Mouse (Mus musculus) embryonic facial prominence, embryonic 11.5 days (tissue): Measurements from ENCODE around the gene Dgki. TPM values are rescaled to one million over a fixed set of nuclear protein-coding genes. Genes with fewer than 3 reads are reported as not detected.

Source experiments
- ATAC-seq: fragments of 200-750 bp; cut with Nextera tagmentation; replicated peaks from 2 replicates; pipeline ENCODE4 v1.8.0; 2017; ENCODE audit warnings: low read depth; ENCODE audit not compliant: insufficient number of reproducible peaks, low FRiP score, low TSS enrichment
- DNase-seq: peaks from one replicate; pipeline ENCODE4 v3.0.0-alpha.2; 2015; ENCODE audit warnings: low spot score
- H3K27ac ChIP-seq: fragments of 300-500 bp; sonication (generic); replicated peaks from 2 replicates; pipeline ENCODE4 v1.5.1; 2014; ENCODE audit warnings: mild to moderate bottlenecking, low read depth, low read length, control low read depth
- H3K27me3 ChIP-seq: fragments of 300-500 bp; sonication (generic); 2 replicates; pipeline ENCODE4 v1.6.1; 2014; ENCODE audit warnings: mild to moderate bottlenecking, low read length, moderate library complexity, mixed read lengths; ENCODE audit not compliant: control insufficient read depth, insufficient read depth
- H3K36me3 ChIP-seq: fragments of 300-500 bp; sonication (generic); replicated peaks from 2 replicates; pipeline ENCODE4 v1.6.1; 2014; ENCODE audit warnings: low read depth, mild to moderate bottlenecking, low read length, moderate library complexity, mixed read lengths; ENCODE audit not compliant: control insufficient read depth, insufficient read depth
- H3K4me1 ChIP-seq: fragments of 300-500 bp; sonication (generic); 2 replicates; pipeline ENCODE4 v1.6.1; 2014; ENCODE audit warnings: low read length, mixed read lengths; ENCODE audit not compliant: control insufficient read depth, insufficient read depth
- H3K4me2 ChIP-seq: fragments of 300-500 bp; sonication (generic); 2 replicates; pipeline ENCODE4 v1.6.1; 2014; ENCODE audit warnings: low read depth, mild to moderate bottlenecking, control low read depth, low read length, moderate library complexity
- H3K4me3 ChIP-seq: fragments of 300-500 bp; sonication (generic); 2 replicates; pipeline ENCODE4 v1.5.1; 2014; ENCODE audit warnings: low read depth, low read length, control low read depth
- H3K9ac ChIP-seq: fragments of 300-500 bp; sonication (generic); replicated peaks from 2 replicates; pipeline ENCODE4 v1.6.1; 2014; ENCODE audit warnings: mild to moderate bottlenecking, control low read depth, low read length
- H3K9me3 ChIP-seq: fragments of 300-500 bp; sonication (generic); replicated peaks from 2 replicates; pipeline ENCODE4 v1.6.1; 2016; ENCODE audit warnings: mild to moderate bottlenecking, low read length, inconsistent platforms, mixed read lengths; ENCODE audit not compliant: control insufficient read depth
- WGBS: fragments of 180-500 bp; shearing (Covaris S2); extraction: QIAGEN DNeasy Blood & Tissue Kit; methylation state at CpG from one replicate; pipeline ENCODE4 v1.1.7; 2014; 5-methylcytosine and 5-hydroxymethylcytosine counted together
- polyA plus RNA-seq: library from polyadenylated mRNA; unstranded; fragments of >200 nt; fragmentation: Nextera tagmentation; extraction: Ambion mirVana; gene quantifications from 2 replicates; pipeline ENCODE4 v1.2.1, GENCODE M21; 2014

The Dgki gene
- polyA plus RNA-seq, 1 experiment from 2014 or later: 1.0 TPM

DNA sequence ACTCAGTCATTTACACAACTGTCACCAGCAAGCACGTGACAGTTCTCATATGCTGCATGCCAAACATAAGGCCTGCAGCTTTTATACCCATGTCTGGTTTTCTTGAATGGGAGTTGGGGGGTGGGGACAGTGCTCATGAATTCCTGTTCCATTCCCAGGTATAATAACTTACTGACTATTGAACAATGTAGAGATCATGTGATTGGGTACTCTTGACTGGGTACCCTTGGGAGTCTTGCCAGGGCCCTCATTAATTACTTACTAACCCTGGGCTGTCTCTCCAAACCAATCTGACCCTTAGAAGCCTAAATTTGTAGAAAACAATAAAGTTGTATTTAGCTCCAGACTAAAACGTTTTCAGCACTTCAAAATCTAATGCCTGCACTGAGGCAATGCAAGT lies 246.6 kb downstream of the Dgki start:
- Histone ChIP-seq H3K4me1 (no peaks in the 10 kb centered on the region), H3K4me3 (no peak overlapping the region), H3K4me2 (no peak overlapping the region), H3K36me3 (no peaks in the 10 kb centered on the region), H3K27me3 (no peaks in the 10 kb centered on the region), H3K27ac (no peak overlapping the region), H3K9ac (no peak overlapping the region), H3K9me3 (no peaks in the 10 kb centered on the region)
- ATAC-seq: no peak
- 60% methylated on average over 2 of the region's 2 CpGs for WGBS
- DNase-seq: no peak

DNA sequence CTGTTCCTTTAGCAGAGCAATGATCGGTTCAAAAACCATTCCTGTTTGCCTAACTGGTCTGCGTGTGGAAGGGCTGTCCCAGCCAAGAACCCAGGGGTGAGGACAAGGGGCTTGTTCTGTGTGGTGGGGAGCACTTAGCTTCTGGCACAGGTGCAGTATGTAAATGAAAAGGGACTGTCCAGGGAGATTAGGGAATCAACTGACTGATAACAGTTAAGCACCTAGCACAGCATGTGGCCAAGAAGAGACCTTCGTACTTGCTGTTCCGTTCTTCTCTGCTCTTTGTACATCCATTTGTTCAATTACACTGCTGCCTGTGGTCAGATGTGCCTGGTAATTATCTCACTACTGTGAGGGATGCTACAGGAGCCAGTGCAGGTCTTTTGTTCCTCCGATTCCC lies 248.3 kb downstream of the Dgki start:
- Histone ChIP-seq H3K27ac (no peak overlapping the region), H3K9me3 (no peaks in the 10 kb centered on the region), H3K4me1 (no peaks in the 10 kb centered on the region), H3K27me3 (no peaks in the 10 kb centered on the region), H3K9ac (no peak overlapping the region), H3K4me3 (no peak overlapping the region), H3K36me3 (no peaks in the 10 kb centered on the region), H3K4me2 (no peak overlapping the region)
- no peak for DNase-seq
- WGBS: 53% methylated on average over 5 of the region's 5 CpGs
- ATAC-seq: no peak

DNA sequence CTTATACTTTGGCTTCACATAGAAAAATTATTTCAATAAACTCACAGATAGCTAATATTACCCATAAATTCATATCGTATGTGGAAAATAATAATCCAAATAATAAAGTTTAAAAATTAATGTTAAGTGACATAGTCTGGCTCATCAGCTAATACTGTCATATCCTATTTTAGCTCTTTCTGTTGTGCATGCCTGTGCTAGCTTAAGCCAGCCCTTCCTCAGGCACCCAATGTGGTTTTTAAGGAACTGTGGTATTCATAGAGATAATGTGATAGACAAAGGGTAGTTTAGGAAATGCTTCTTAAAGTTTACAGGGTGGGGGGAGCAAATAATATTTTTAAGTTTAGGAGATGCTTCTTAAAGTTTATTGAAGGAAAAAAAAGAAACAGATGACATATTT lies 248.8 kb downstream of the Dgki start:
- Histone ChIP-seq H3K4me3 (no peak overlapping the region), H3K27me3 (no peaks in the 10 kb centered on the region), H3K9ac (no peak overlapping the region), H3K27ac (no peak overlapping the region), H3K4me1 (no peaks in the 10 kb centered on the region), H3K9me3 (no peaks in the 10 kb centered on the region), H3K36me3 (no peaks in the 10 kb centered on the region), H3K4me2 (no peak overlapping the region)
- no peak for DNase-seq
- no peak for ATAC-seq
- WGBS: 96% methylated on average over 1 of the region's 1 CpGs

DNA sequence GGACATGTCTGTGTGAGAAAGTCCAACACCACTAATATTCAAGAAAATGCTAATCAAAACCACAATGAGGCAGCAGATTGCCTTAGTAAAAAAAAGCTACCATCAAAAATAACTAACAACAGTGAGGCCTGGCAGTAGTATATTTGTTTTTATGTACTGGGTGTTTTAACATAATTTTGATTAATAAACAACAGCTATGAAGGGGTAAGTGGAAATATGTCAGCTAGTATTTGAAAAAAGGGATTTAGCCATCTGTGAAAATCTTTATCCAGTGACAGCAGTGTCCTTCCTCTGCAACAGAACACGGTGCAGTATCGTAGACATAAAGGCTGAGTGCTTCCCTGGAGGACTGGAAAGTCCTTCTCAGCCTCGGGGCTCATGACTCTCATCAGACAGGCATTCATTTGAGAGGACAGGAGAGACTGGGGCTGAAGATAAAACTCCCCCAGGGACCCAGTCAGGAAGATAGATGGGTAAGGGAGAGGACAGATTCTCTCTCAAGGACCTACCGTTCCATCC lies 252.3 kb downstream of the Dgki start:
- H3K4me1 ChIP-seq: no peaks in the 10 kb centered on the region
- DNase-seq: no peak
- no peaks in the 10 kb centered on the region for H3K27me3 ChIP-seq
- no peaks in the 10 kb centered on the region for H3K9me3 ChIP-seq
- whole genome bisulfite sequencing: 58% methylated on average over 4 of the region's 4 CpGs
- no peak overlapping the region for H3K9ac ChIP-seq
- no peak overlapping the region for H3K27ac ChIP-seq
- H3K4me2 ChIP-seq: no peak overlapping the region
- ATAC-seq: no peak
- H3K4me3 ChIP-seq: no peak overlapping the region
- H3K36me3 ChIP-seq: no peaks in the 10 kb centered on the region

DNA sequence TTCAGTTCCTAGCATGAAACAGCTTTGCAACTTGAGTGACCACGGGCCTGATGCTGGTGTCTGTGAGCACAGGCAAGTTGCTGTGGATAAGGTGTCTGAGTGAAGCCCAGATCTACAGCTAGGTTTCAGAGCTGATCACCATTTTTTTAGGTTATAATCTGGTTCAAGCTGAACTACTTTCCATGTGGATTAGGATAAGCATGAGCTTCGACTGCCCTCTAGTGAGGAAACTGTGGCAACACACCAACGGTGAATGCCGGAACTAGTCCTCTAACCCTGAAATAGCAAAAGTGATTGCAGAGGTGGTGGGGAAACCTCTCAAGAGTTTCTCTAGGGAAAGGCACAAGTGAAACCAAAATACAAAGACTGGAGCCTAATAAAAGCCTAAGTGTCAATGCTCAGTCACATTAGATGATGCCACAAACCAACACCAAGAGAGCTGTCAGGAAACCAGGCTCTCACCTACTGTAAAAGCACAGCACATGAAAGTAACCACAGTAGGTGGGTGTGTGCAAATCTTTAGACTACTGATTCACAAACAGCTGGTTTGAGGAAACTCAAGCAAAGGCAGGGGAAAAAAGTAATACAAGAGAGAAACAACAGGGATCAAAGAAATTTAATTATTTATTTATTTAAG lies 253.7 kb downstream of the Dgki start:
- H3K9me3 ChIP-seq: no peaks in the 10 kb centered on the region
- no peak overlapping the region for H3K27ac ChIP-seq
- 26% methylated on average over 4 of the region's 4 CpGs for WGBS
- no peak overlapping the region for H3K4me3 ChIP-seq
- H3K4me2 ChIP-seq: no peak overlapping the region
- no peaks in the 10 kb centered on the region for H3K27me3 ChIP-seq
- peak; percentile 85 for DNase-seq
- H3K9ac ChIP-seq: no peak overlapping the region
- no peaks in the 10 kb centered on the region for H3K36me3 ChIP-seq
- no peak for ATAC-seq
- H3K4me1 ChIP-seq: no peaks in the 10 kb centered on the region

DNA sequence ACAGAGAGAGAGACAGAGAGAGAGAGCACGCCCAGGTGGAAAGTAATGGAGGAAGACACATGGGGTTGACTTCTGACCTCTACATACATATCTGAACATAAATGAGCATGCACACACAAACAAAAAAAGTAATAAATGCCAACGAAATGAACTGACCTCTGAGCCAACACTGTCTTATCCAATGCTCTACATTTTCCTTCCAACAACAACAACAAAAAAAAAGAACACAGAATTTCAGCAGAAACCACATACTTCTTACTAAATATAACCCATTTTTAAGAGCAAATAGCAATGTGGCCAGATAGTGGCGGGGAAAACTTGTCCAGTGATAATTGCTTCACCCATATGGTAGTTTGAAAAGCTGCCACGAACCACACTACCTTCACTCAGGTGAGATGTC lies 255.2 kb downstream of the Dgki start:
- Histone ChIP-seq H3K4me3 (no peak overlapping the region), H3K36me3 (no peaks in the 10 kb centered on the region), H3K27me3 (no peaks in the 10 kb centered on the region), H3K9me3 (no peaks in the 10 kb centered on the region), H3K4me2 (no peak overlapping the region), H3K9ac (no peak overlapping the region), H3K4me1 (no peaks in the 10 kb centered on the region), H3K27ac (no peak overlapping the region)
- 86% methylated on average over 4 of the region's 4 CpGs for WGBS
- no peak for ATAC-seq
- DNase-seq: no peak

DNA sequence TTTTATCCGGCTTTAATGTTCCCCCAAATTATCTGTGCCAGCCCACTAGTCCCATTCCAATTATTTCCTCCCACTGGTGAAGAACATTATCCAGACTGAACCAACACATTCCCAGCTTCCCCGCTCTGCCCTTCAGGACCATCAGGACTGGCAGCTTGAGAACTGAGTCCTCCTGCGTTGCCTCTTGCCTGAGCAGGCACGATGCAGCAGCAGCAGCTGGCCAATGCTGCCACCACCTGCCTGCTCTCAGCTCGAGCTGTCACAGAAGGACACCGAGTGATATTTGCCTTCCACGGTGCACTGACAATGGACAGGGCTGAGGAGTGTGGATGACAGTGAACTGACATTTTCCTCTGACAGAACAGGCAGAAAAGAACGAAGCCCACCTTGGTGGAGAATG lies 261.5 kb downstream of the Dgki start:
- Histone ChIP-seq H3K36me3 (no peaks in the 10 kb centered on the region), H3K9ac (no peak overlapping the region), H3K27me3 (no peaks in the 10 kb centered on the region), H3K4me2 (no peak overlapping the region), H3K27ac (no peak overlapping the region), H3K9me3 (no peaks in the 10 kb centered on the region), H3K4me1 (no peaks in the 10 kb centered on the region; the same call in 1 of the 2 replicates), H3K4me3 (no peak overlapping the region)
- DNase-seq (no peak), ATAC-seq (no peak)
- WGBS: 56% methylated on average over 8 of the region's 8 CpGs

DNA sequence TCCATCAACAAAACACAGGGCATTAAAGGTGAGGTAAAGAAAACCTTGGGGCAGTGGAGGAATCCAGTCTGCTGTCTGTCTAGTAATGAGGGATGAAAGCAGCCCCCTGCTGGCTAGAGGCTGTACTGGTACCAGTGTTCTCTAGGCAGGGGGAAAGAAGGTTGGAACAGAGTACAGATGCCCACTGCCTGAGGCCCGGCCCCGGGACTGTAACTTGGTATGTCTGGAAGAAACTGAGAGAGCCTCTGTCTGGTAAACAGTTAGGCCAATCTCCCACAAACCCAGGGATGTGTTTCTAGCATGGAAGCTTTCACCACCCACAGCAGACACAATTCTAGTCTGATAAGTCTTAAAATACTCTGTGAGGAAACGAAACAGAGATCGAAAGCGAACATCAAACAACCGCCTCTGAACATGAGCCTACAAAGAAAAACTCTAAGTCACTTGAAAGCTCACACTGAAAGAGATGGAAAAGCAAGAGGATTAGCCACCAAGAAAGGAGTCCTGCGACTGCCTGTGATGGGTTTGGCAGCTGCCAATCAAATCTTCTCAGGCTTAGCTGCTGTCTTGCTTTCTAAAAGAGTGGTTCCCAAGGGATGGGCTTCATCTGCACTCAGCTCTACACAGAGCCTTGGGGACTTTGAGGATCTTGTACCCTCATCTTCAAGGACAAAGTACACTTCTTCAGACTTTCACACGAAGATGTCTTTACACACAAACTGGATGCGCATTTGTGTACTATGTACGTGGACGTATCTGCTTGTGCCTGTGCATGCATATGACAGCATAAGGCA lies 262.7 kb downstream of the Dgki start:
- H3K4me2 ChIP-seq: no peak overlapping the region
- H3K9me3 ChIP-seq: no peaks in the 10 kb centered on the region
- no peak overlapping the region for H3K4me3 ChIP-seq
- H3K9ac ChIP-seq: no peak overlapping the region
- no peaks in the 10 kb centered on the region for H3K36me3 ChIP-seq
- WGBS: 68% methylated on average over 11 of the region's 11 CpGs
- no peaks in the 10 kb centered on the region; the same call in 1 of the 2 replicates for H3K4me1 ChIP-seq
- no peak overlapping the region for H3K27ac ChIP-seq
- ATAC-seq (0 out of 2 replicates have a peak, but pooled peaks have one; percentile 61), DNase-seq (peak; percentile 70)
- no peaks in the 10 kb centered on the region for H3K27me3 ChIP-seq
